Mouse (Mus musculus) cerebellum, adult 2 months (tissue): Measurements from ENCODE around the gene Degs2. TPM values are rescaled to one million over a fixed set of nuclear protein-coding genes. Genes with fewer than 3 reads are reported as not detected.

ENCODE experiments used
- DNase-seq, 2 experiments: peaks; one replicate each; pipeline ENCODE4 v3.0.0; 2021
- H3K27ac ChIP-seq: fragments of 200-500 bp; 2 replicates; pipeline ENCODE4 v1.5.1; 2012; ENCODE audit warnings: low read length, control low read depth, inconsistent platforms; ENCODE audit not compliant: insufficient read depth
- H3K27me3 ChIP-seq: fragments of 200-500 bp; 2 replicates; pipeline ENCODE4 v1.6.1; 2012; ENCODE audit warnings: inconsistent platforms, mild to moderate bottlenecking, low read length, moderate library complexity; ENCODE audit not compliant: control insufficient read depth, insufficient read depth
- H3K4me1 ChIP-seq: fragments of 200-500 bp; 2 replicates; pipeline ENCODE4 v1.6.1; 2011; ENCODE audit warnings: low read length; ENCODE audit not compliant: control insufficient read depth, insufficient read depth
- H3K4me3 ChIP-seq: fragments of 200-500 bp; replicated peaks from 2 replicates; pipeline ENCODE3; 2011; ENCODE audit warnings: mild to moderate bottlenecking, low read depth, low read length, control low read depth; ENCODE audit not compliant: insufficient read depth
- CTCF ChIP-seq: fragments of 200-500 bp; IDR thresholded peaks from 2 replicates; pipeline ENCODE4 v1.5.1; 2011; ENCODE audit warnings: low read depth, mild to moderate bottlenecking, control low read depth, low read length, moderate library complexity, borderline replicate concordance; ENCODE audit not compliant: insufficient read depth
- POLR2A ChIP-seq: fragments of 200-500 bp; IDR thresholded peaks from 2 replicates; pipeline ENCODE4 v1.6.1; 2011; ENCODE audit warnings: low read length, control low read depth, borderline replicate concordance; ENCODE audit not compliant: insufficient read depth
- WGBS: fragments of 180-500 bp; shearing (Covaris S2); methylation state at CpG from one replicate; pipeline ENCODE4 v1.1.7; 2018; 5-methylcytosine and 5-hydroxymethylcytosine counted together
- polyA plus RNA-seq: library from polyadenylated mRNA; depleted of rRNA; stranded (reverse); fragments of >200 nt; gene quantifications from 2 replicates; pipeline ENCODE4 v1.2.3, GENCODE M21; 2012

Gene Degs2
- polyA plus RNA-seq, 1 experiment = 8.3 TPM

- TF ChIP-seq POLR2A (no peak), CTCF (no peak)
Measured at GRCm38 (mm10) chr12:108672908-108673307, 29.2 kb downstream of the Degs2 start.

DNA sequence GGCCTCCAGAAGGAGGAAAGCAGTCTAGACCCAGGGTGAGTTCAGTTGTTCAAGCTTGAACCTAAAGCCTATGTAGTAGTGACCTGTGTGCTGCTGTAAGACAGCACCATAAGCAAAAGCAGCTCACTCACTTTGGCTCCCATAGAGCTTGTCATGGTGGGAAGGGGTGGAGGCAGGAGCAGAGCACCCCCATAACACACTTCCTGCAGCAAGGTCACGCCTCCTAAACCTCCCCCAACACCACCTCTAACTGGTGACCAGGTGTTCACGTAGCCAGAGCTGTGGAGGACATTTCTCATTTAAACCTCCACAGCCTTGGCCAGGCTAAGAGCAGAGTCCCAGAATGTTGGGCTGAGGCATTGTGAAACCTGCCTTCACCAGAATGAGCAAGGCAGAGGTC is 30.6 kb downstream of the Degs2 start:
- H3K27ac ChIP-seq = no peak overlapping the region
- WGBS = 95% methylated on average over 2 of the region's 2 CpGs
- TF ChIP-seq POLR2A (no peak), CTCF (no peak)

More at GRCm38 (mm10) chr12:108672908-108673307, 29.2 kb downstream of the Degs2 start:
- Histone ChIP-seq H3K27ac (no peak overlapping the region), H3K27me3 (no peaks in the 10 kb centered on the region), H3K4me1 (peaks cover 26% of the 10 kb centered on the region), H3K4me3 (no peak overlapping the region)
- DNase-seq = no peak
- 84% methylated on average over 4 of the region's 4 CpGs for WGBS

DNA sequence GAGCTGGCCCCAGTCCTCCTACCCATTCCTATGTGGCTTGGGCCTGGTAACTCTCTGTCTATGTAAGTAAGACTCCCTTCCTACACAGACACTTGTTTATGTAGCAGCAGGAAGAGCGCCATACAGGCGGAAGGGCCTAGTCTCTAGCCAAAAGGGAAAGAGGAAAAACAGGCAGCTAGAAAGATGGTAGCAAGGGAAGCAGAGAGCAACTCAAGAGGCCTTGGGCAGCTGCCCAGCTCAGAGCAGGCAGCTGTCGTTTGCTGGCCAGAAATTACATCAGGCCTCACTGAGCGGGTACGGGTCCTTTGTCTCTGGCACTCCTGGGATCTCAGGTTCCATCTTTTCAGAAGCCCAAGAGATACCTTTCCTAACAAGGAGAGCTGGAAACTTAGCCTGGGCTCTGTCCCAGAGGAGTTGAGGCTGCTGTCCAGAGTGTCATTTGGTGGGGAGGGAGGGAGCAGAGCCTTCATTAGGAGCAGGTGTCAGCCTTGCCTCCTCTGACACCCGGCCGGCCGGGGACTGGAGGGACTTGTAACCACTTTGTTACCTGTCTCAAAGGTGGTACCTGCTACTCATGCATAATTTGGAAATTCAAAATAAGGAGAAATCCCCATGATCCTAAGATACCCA is 33.4 kb downstream of the Degs2 start:
- H3K4me3 ChIP-seq = no peak overlapping the region
- no peak overlapping the region for H3K27ac ChIP-seq
- H3K4me1 ChIP-seq = peaks cover 19% of the 10 kb centered on the region
- DNase-seq = peak; percentile 48 to 51
- no peaks in the 10 kb centered on the region for H3K27me3 ChIP-seq
- TF ChIP-seq CTCF = no peak
- no peak for TF ChIP-seq POLR2A
- 29% methylated on average over 8 of the region's 8 CpGs for whole genome bisulfite sequencing

More for the DNA sequence above, 30.6 kb downstream of the Degs2 start:
- DNase-seq = no peak
- no peaks in the 10 kb centered on the region for H3K27me3 ChIP-seq
- H3K4me1 ChIP-seq = peaks cover 27% of the 10 kb centered on the region
- no peak overlapping the region for H3K4me3 ChIP-seq

GRCm38 (mm10) chr12:108657350-108657749 is 44.8 kb downstream of the Degs2 start:
- H3K27ac ChIP-seq = no peak overlapping the region
- peak; percentile 23 to 37 for DNase-seq
- WGBS = 93% methylated on average over 1 of the region's 1 CpGs
- peak; percentile 58; the same call in 1 of the 2 replicates for TF ChIP-seq CTCF
- no peak for TF ChIP-seq POLR2A
- H3K27me3 ChIP-seq = no peaks in the 10 kb centered on the region
- H3K4me3 ChIP-seq = no peak overlapping the region
- H3K4me1 ChIP-seq = no peaks in the 10 kb centered on the region; the same call in 1 of the 2 replicates

GRCm38 (mm10) chr12:108653358-108654335 is 48.5 kb downstream of the Degs2 start:
- 78% methylated on average over 11 of the region's 11 CpGs for WGBS
- no peak overlapping the region for H3K27ac ChIP-seq
- H3K4me1 ChIP-seq = no peaks in the 10 kb centered on the region; the same call in 1 of the 2 replicates
- no peaks in the 10 kb centered on the region for H3K27me3 ChIP-seq
- TF ChIP-seq POLR2A = no peak
- TF ChIP-seq CTCF = no peak
- no peak overlapping the region for H3K4me3 ChIP-seq
- DNase-seq = no peak

GRCm38 (mm10) chr12:108651053-108651660 is 51.0 kb downstream of the Degs2 start:
- Histone ChIP-seq H3K27me3 (no peaks in the 10 kb centered on the region), H3K4me1 (no peaks in the 10 kb centered on the region), H3K27ac (no peak overlapping the region), H3K4me3 (no peak overlapping the region)
- DNase-seq = peak in 1 of 2 experiments; percentile 20
- TF ChIP-seq CTCF (no peak), POLR2A (no peak)
- 35% methylated on average over 7 of the region's 7 CpGs for WGBS

DNA sequence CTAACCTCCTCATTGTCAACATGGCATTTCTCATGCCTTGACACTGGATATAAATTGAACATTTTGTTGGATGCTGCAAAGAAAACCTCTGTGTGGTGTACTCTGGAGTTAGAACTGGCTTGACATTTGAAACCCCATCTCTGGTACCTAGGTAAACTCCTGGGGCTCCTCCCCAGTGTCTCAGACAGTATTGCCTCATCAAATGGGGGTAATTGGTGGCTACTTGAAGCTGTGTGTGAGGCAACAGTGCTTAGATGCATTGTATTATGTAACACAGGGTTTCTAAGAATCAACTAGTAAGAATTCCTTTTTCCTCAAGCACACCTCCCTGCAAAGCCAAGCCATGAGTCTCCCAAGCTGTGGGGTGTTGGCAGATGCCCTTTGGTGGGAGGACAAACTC is 54.3 kb downstream of the Degs2 start:
- Histone ChIP-seq H3K4me3 (no peak overlapping the region), H3K27me3 (no peaks in the 10 kb centered on the region), H3K27ac (no peak overlapping the region), H3K4me1 (no peaks in the 10 kb centered on the region)
- DNase-seq = no peak
- no peak for TF ChIP-seq POLR2A
- no peak for TF ChIP-seq CTCF

DNA sequence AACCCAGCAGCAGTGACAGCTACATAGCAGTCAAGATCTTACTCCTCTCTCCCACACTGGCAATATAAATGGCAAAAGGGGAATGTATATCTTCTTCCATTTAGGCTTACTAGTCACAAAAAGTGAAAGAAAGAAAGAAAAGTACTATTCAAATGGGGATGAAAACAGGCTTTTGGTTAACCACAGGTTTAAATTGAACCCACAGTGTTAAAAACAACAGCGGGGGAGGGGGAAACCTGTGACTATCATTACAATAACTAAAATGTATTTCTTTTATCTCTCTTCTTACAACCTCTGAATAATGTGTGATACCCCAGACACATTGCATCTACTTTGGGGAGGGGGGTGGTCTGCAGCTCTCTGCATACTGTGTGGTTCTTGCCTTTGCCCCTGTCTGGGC is 55.9 kb downstream of the Degs2 start:
- Histone ChIP-seq H3K27ac (no peak overlapping the region), H3K27me3 (no peaks in the 10 kb centered on the region), H3K4me1 (no peaks in the 10 kb centered on the region), H3K4me3 (no peak overlapping the region)
- no peak for DNase-seq
- 100% methylated on average over 1 of the region's 1 CpGs for WGBS
- no peak for TF ChIP-seq POLR2A
- TF ChIP-seq CTCF = no peak
